Mouse (Mus musculus): ENCODE measurements at regions not wholly inside any gene's neighbourhood (a gene's known extent, or its start where the extent isn't known, plus 50 kb on each side); places are given as distances from the start of the nearest gene placed in this dataset. TPM values are rescaled to one million over a fixed set of nuclear protein-coding genes. Genes with fewer than 3 reads are reported as not detected.

DNA sequence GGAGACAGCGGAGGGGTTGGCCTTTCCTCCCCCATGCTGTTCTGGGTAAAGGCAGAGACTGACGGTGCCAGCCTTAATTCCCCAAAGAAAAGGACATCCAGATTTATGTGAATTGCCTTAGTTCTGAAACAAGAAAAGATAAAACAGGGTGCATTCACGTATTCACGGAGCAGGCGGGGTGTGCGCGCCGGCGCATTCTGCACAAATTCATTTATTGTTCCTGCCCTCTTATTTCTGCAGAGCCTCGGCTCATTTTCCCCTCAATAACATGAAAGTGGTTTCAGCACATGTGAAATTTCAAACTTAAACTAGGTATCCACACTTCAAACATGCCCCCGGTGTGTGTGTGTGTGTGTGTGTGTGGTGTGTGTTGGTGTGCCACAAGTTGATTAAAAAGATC, 70.3 kb upstream of the Zfhx3 start:
- peak overlapping the region; percentile 57 for H3K9ac ChIP-seq
- peak overlapping the region; percentile 54 for H3K4me2 ChIP-seq
- H3K27me3 ChIP-seq, result no peaks in the 10 kb centered on the region
- H3K4me1 ChIP-seq (replicated peaks), result peaks cover 11% of the 10 kb centered on the region
- WGBS, result 27% methylated on average over 11 of the region's 11 CpGs
- peak; percentile 23; the same call in 1 of the 2 replicates for ATAC-seq (ENCODE audit: low read depth)
- H3K9me3 ChIP-seq, result no peaks in the 10 kb centered on the region
- peak overlapping the region; percentile 24 for H3K4me3 ChIP-seq
- H3K36me3 ChIP-seq, result no peaks in the 10 kb centered on the region
- H3K27ac ChIP-seq (replicated peaks), result no peak overlapping the region

DNA sequence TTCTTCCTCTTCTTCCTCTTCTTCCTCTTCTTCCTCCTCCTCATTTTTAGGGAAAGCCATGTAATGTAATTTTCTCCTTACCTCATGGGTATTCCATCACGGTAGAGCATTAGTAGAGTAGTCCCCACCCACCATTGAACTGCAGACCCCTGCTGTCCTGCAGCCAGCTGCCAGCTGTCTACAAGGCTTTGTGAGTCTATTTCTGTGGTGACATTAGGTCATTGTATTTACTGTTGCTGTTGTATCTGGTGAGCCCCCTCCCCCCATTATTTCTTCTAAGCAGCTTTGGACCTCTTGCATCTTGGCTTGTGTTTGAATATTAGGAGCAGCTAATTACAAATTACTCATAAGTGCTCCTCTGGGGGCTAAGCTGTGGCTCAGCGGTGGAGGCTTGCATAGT, 66.0 kb upstream of the Zfhx3 start:
- Histone ChIP-seq H3K9ac (no peak overlapping the region), H3K4me1 (replicated peaks) (peaks cover 11% of the 10 kb centered on the region), H3K27me3 (no peaks in the 10 kb centered on the region), H3K27ac (replicated peaks) (no peak overlapping the region), H3K9me3 (no peaks in the 10 kb centered on the region), H3K4me3 (no peak overlapping the region), H3K4me2 (no peak overlapping the region), H3K36me3 (no peaks in the 10 kb centered on the region)
- WGBS, result 34% methylated on average over 2 of the region's 2 CpGs
- no peak for ATAC-seq (ENCODE audit: low read depth)

DNA sequence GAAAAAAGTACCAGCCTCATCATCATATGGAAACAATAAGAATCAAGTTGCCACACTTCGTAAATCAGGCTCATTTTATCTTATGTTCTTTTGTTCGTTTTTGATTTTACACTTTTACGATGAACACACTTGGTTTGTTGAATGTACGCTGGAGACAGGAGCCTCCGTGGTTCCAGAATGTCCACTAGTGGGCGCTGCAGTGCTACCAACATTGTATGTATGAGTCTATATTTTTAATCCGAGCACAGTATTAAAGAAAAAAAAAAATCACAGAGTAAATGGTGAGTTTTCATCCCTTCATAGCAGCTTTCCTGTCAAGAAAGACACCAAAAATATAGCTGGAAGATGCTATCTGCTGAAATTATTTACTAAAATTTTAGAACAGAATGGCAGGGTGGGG, 60.6 kb upstream of the Zfhx3 start:
- no peak overlapping the region for H3K9ac ChIP-seq
- 18% methylated on average over 7 of the region's 7 CpGs for WGBS
- no peak; the same call in 1 of the 2 replicates for ATAC-seq (ENCODE audit: low read depth)

DNA sequence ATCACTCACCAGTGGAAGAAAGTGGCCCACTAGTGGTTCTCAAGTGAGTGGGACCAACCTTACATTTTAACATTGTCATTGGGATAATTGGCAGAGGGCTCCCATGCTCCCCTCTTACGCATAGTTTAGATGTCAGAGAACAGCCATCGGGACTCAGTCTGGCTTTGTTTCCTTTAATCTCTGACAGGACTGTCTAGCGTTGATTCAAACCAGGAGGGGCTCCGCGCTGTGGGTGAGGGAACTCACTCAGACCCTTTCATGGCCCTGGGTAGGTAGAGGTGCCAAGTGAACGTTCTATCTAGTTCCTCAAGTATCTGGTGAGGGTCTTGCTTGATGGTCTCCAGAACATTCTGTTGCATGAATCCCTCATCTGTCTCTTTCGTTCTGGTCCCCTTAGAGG, 56.9 kb upstream of the Zfhx3 start:
- no peak for ATAC-seq (ENCODE audit: low read depth)
- Histone ChIP-seq H3K36me3 (no peaks in the 10 kb centered on the region), H3K4me2 (no peak overlapping the region), H3K9me3 (no peaks in the 10 kb centered on the region), H3K27me3 (no peaks in the 10 kb centered on the region), H3K4me3 (no peak overlapping the region), H3K9ac (no peak overlapping the region), H3K4me1 (replicated peaks) (0 out of 2 replicates have a peak, but pooled peaks cover 11% of the 10 kb centered on the region), H3K27ac (replicated peaks) (no peak overlapping the region)
- 79% methylated on average over 7 of the region's 7 CpGs for WGBS

More for the DNA sequence above, 60.6 kb upstream of the Zfhx3 start:
- Histone ChIP-seq H3K36me3 (no peaks in the 10 kb centered on the region), H3K4me3 (no peak overlapping the region), H3K27ac (replicated peaks) (peak overlapping the region; percentile 30), H3K4me1 (replicated peaks) (0 out of 2 replicates have a peak, but pooled peaks cover 6% of the 10 kb centered on the region), H3K9me3 (no peaks in the 10 kb centered on the region), H3K27me3 (no peaks in the 10 kb centered on the region), H3K4me2 (0 out of 2 replicates have a peak overlapping the region, but pooled peaks have one; percentile 4)

DNA sequence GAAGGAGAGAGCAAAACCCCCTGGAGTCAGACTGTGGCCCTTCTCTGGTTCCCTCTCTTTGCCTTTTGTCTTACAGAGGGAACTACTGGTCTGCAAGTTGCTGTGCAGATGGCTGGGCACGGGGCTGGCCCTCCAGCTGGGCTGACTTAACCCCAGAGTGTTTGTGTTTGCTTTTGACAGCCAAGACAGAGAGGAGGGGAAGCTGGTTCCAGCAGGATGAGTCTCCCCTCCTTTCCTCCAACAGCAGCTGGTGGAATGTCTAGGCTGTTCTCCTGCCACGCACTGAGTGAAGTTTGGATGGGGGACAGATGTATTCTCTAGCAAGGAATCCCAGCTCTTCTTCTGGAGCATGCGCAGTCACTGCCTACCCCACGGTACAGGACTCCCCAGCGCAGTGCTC, 56.5 kb upstream of the Zfhx3 start:
- H3K36me3 ChIP-seq, result no peaks in the 10 kb centered on the region
- no peak overlapping the region for H3K9ac ChIP-seq
- WGBS, result 70% methylated on average over 5 of the region's 5 CpGs
- H3K27me3 ChIP-seq, result no peaks in the 10 kb centered on the region
- no peak overlapping the region for H3K4me2 ChIP-seq
- no peak overlapping the region for H3K27ac ChIP-seq (replicated peaks)
- no peak overlapping the region for H3K4me3 ChIP-seq
- no peak for ATAC-seq (ENCODE audit: low read depth)
- peaks cover 13% of the 10 kb centered on the region; the same call in 1 of the 2 replicates for H3K4me1 ChIP-seq (replicated peaks)
- H3K9me3 ChIP-seq, result no peaks in the 10 kb centered on the region

DNA sequence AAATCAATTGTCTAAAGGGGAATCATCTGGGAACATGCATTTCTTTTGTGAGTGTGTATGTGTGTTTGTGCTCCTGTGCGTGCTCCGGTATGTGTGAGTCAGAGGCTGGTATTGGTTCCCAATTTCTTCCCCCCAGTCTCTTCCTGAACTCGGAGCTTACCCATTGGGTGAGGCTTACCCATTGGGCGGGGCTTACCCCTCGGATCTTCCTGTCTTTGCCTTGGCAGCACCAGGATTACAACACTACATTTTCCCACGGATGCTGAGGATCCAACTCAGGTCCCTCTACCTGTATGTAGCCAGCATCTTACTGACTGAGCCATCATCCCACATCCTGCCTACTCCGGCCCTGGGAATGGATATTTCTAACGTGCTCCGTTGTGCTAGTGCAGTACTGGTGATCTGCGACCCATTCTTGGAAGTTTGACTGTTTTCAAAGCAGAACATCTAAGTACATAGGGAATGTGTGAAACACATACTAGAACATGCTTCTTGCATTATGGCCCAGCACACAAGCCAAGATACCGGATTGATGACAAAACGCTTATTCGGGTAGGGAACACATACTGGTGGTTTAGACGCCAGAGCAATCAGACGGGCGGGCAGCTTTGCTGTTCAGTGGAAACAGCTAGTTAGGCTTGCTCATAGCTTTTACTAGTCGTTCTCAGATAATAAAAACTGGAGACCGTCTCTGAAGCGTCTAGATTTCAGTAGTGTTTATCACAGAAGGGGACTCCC, 55.8 kb upstream of the Zfhx3 start:
- 86% methylated on average over 19 of the region's 19 CpGs for WGBS
- no peaks in the 10 kb centered on the region for H3K9me3 ChIP-seq
- H3K27ac ChIP-seq (replicated peaks), result no peak overlapping the region
- H3K9ac ChIP-seq, result no peak overlapping the region
- H3K4me3 ChIP-seq, result no peak overlapping the region
- H3K36me3 ChIP-seq, result no peaks in the 10 kb centered on the region
- peaks cover 16% of the 10 kb centered on the region; the same call in 1 of the 2 replicates for H3K4me1 ChIP-seq (replicated peaks)
- no peak for ATAC-seq (ENCODE audit: low read depth)
- H3K4me2 ChIP-seq, result no peak overlapping the region
- no peaks in the 10 kb centered on the region for H3K27me3 ChIP-seq

DNA sequence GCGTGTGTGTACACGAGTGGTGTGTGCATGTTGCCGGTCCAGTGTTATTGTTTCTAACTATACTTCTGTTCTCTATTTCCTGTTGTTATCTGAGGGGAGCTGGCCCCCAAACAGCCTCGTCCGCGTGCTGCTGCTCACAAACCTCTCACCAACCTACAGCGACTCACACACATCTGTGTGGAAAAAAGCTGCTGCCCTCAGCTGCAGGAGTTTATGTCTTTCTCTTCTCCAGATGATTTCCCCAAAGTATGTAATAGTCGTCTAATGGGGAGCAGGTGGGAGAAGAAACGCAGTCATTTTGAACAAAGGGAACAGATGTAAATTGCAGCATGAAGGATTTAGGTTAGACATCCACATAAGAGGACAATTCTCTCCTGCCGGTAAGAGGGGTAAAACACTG, 55.1 kb upstream of the Zfhx3 start:
- no peak for ATAC-seq (ENCODE audit: low read depth)
- Histone ChIP-seq H3K4me2 (no peak overlapping the region), H3K27me3 (no peaks in the 10 kb centered on the region), H3K36me3 (no peaks in the 10 kb centered on the region), H3K4me3 (no peak overlapping the region), H3K9me3 (no peaks in the 10 kb centered on the region), H3K4me1 (replicated peaks) (peaks cover 12% of the 10 kb centered on the region; the same call in 1 of the 2 replicates), H3K27ac (replicated peaks) (no peak overlapping the region), H3K9ac (no peak overlapping the region)
- WGBS, result 33% methylated on average over 10 of the region's 10 CpGs

DNA sequence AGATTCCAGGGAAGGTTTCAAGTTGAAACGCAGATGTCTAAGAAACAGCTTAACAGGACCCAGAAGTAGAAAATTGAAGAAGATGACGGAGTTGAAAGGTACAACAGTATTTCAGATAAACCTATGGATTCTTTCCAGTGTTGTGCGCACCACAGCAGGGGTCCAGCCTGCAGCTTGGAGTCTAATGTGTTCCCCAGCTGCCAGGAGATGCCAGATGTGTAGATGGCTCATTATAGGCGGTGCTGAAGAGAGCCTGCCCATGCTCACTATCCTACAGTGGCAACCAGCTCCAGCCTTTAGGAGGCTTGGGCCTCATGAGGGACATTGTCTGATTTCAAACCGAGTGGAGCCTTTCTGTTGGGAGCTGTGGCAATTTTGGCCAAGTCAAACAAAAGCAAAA, 51.5 kb upstream of the Zfhx3 start:
- H3K36me3 ChIP-seq, result no peaks in the 10 kb centered on the region
- H3K27ac ChIP-seq (replicated peaks), result peak overlapping the region; percentile 23; the same call in 1 of the 2 replicates
- WGBS, result 69% methylated on average over 5 of the region's 5 CpGs
- ATAC-seq (ENCODE audit: low read depth), result no peak
- H3K27me3 ChIP-seq, result no peaks in the 10 kb centered on the region
- peaks cover 9% of the 10 kb centered on the region; the same call in 1 of the 2 replicates for H3K4me1 ChIP-seq (replicated peaks)
- no peak overlapping the region for H3K4me2 ChIP-seq
- no peaks in the 10 kb centered on the region for H3K9me3 ChIP-seq
- no peak overlapping the region for H3K9ac ChIP-seq
- no peak overlapping the region for H3K4me3 ChIP-seq

Small RNA genes lying in the stretch of these regions (microRNA-seq; reads per million reads assigned to microRNA genes)
- not detected for gene Gm22825
- gene Gm23646, result not detected
